Mouse (Mus musculus) stomach, embryonic 16.5 days (tissue): ENCODE results near the gene BC029722. TPM values are rescaled to one million over a fixed set of nuclear protein-coding genes. Genes with fewer than 3 reads are reported as not detected.

Source experiments
- ATAC-seq: fragments of 200-750 bp; cut with Nextera tagmentation; 2 replicates; pipeline ENCODE4 v1.8.0; 2017; ENCODE audit warnings: moderate number of reproducible peaks, moderate TSS enrichment; ENCODE audit not compliant: insufficient read depth, low FRiP score
- H3K27ac ChIP-seq: fragments of 300-500 bp; sonication (generic); 2 replicates; pipeline ENCODE4 v1.5.1; 2014; ENCODE audit warnings: low read length
- H3K27me3 ChIP-seq: fragments of 300-500 bp; sonication (generic); 2 replicates; pipeline ENCODE4 v1.6.1; 2014; ENCODE audit warnings: low read length, control low read depth, mixed read lengths; ENCODE audit not compliant: control insufficient read depth, insufficient read depth
- H3K36me3 ChIP-seq: fragments of 300-500 bp; sonication (generic); 2 replicates; pipeline ENCODE4 v1.6.1; 2014; ENCODE audit warnings: low read length; ENCODE audit not compliant: control insufficient read depth, insufficient read depth
- H3K4me1 ChIP-seq: fragments of 300-500 bp; sonication (generic); 2 replicates; pipeline ENCODE4 v1.6.1; 2014; ENCODE audit warnings: low read length, control low read depth, mixed read lengths; ENCODE audit not compliant: control insufficient read depth, insufficient read depth
- H3K4me2 ChIP-seq: fragments of 300-500 bp; sonication (generic); 2 replicates; pipeline ENCODE4 v1.6.1; 2014; ENCODE audit warnings: low read depth, low read length, mixed read lengths
- H3K4me3 ChIP-seq: fragments of 300-500 bp; sonication (generic); replicated peaks from 2 replicates; pipeline ENCODE4 v1.5.1; 2014; ENCODE audit warnings: mild to moderate bottlenecking, low read length
- H3K9ac ChIP-seq: fragments of 300-500 bp; sonication (generic); 2 replicates; pipeline ENCODE4 v1.6.1; 2014; ENCODE audit warnings: low read length
- H3K9me3 ChIP-seq: fragments of 300-500 bp; sonication (generic); replicated peaks from 2 replicates; pipeline ENCODE4 v1.6.1; 2016; ENCODE audit warnings: low read length, control low read depth; ENCODE audit not compliant: control insufficient read depth
- WGBS: fragments of 180-500 bp; shearing (Covaris S2); extraction: QIAGEN DNeasy Blood & Tissue Kit; methylation state at CpG from one replicate; pipeline ENCODE4 v1.1.7; 2014; 5-methylcytosine and 5-hydroxymethylcytosine counted together
- polyA plus RNA-seq: library from polyadenylated mRNA; unstranded; fragments of >200 nt; fragmentation: Nextera tagmentation; extraction: Ambion mirVana; gene quantifications from 2 replicates; pipeline ENCODE4 v1.2.1, GENCODE M21; 2015

Gene BC029722
- polyA plus RNA-seq, 1 experiment from 2014 or later = 25.7 TPM

GRCm38 (mm10) chr2:155825904-155826629 lies 6.8 kb upstream of the BC029722 start:
- H3K36me3 ChIP-seq = peaks cover 12% of the 10 kb centered on the region; the same call in 1 of the 2 replicates
- peak overlapping the region; percentile 97 for H3K27ac ChIP-seq
- peak overlapping the region; percentile 94 for H3K9ac ChIP-seq
- no peaks in the 10 kb centered on the region for H3K9me3 ChIP-seq
- peaks cover 9% of the 10 kb centered on the region; the same call in 1 of the 2 replicates for H3K4me1 ChIP-seq
- WGBS = under 1% methylated on average over 51 of the region's 52 CpGs
- peak overlapping the region; percentile 97 for H3K4me3 ChIP-seq
- no peak for ATAC-seq
- H3K27me3 ChIP-seq = no peaks in the 10 kb centered on the region
- peak overlapping the region; percentile 74 for H3K4me2 ChIP-seq

GRCm38 (mm10) chr2:155823722-155824121 lies 4.5 kb upstream of the BC029722 start:
- 98% methylated on average over 8 of the region's 8 CpGs for WGBS

GRCm38 (mm10) chr2:155820779-155821178 lies 1.6 kb upstream of the BC029722 start:
- H3K4me1 ChIP-seq = peaks cover 21% of the 10 kb centered on the region
- H3K4me2 ChIP-seq = no peak overlapping the region
- H3K4me3 ChIP-seq = no peak overlapping the region
- H3K36me3 ChIP-seq = peaks cover 12% of the 10 kb centered on the region; the same call in 1 of the 2 replicates
- H3K27ac ChIP-seq = peak overlapping the region; percentile 94
- no peaks in the 10 kb centered on the region for H3K27me3 ChIP-seq
- H3K9ac ChIP-seq = no peak overlapping the region
- no peaks in the 10 kb centered on the region for H3K9me3 ChIP-seq
- WGBS = 82% methylated on average over 5 of the region's 5 CpGs
- ATAC-seq = no peak

More at GRCm38 (mm10) chr2:155823722-155824121, 4.5 kb upstream of the BC029722 start:
- no peak for ATAC-seq
- H3K4me1 ChIP-seq = peaks cover 16% of the 10 kb centered on the region
- H3K9ac ChIP-seq = no peak overlapping the region
- no peak overlapping the region for H3K4me3 ChIP-seq
- no peaks in the 10 kb centered on the region for H3K9me3 ChIP-seq
- peaks cover 12% of the 10 kb centered on the region; the same call in 1 of the 2 replicates for H3K36me3 ChIP-seq
- no peaks in the 10 kb centered on the region for H3K27me3 ChIP-seq
- no peak overlapping the region for H3K27ac ChIP-seq
- H3K4me2 ChIP-seq = no peak overlapping the region

DNA sequence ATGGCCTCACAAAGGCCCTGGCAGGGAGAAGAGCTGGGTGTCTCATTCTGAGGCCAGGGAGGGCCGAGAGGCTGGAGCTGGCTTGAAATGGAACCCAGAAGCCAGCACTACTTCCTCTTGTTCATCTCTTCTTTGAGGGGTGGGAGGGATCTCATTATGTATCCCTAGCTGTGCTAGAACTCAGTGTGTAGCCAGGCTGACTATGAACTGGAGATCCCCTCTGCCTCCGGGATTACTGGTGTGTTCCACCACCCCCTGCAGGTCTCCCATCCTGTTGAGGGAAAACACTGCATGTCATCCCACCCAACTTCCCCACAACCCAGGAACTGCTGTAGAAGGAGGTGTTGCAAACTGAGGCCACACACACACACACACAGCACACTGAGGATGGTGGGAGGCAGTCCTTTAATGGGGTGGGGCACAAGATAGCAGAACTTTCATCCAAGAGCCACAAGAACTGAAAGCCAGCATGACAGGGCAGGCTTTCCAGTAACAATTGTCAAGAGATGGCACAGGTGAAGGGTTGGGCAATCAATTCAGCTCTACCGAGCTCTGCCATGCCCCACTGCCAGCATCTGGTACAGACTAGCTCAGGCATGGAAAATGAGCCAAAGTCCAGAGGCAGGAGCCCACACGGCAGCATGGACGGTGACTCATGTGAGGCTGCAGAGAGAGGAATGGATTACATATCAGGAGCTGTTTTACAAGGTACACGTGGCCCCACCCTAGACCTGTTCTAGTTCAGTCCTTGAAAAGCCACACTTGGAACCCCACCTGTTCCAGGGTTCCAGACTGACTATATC lies 424 bp upstream of the BC029722 start:
- no peaks in the 10 kb centered on the region for H3K9me3 ChIP-seq
- peak overlapping the region; percentile 33; the same call in 1 of the 2 replicates for H3K4me2 ChIP-seq
- ATAC-seq = peak; percentile 59
- H3K27ac ChIP-seq = peak overlapping the region; percentile 94
- peaks cover 17% of the 10 kb centered on the region for H3K4me1 ChIP-seq
- peak overlapping the region; percentile 84 for H3K4me3 ChIP-seq
- H3K36me3 ChIP-seq = peaks cover 12% of the 10 kb centered on the region; the same call in 1 of the 2 replicates
- 52% methylated on average over 6 of the region's 6 CpGs for WGBS
- H3K9ac ChIP-seq = peak overlapping the region; percentile 91
- no peaks in the 10 kb centered on the region for H3K27me3 ChIP-seq

GRCm38 (mm10) chr2:155818596-155819391 lies 432 bp downstream of the BC029722 start:
- no peaks in the 10 kb centered on the region for H3K9me3 ChIP-seq
- H3K27ac ChIP-seq = peak overlapping the region; percentile 94
- H3K4me2 ChIP-seq = peak overlapping the region; percentile 89
- H3K9ac ChIP-seq = peak overlapping the region; percentile 91
- peaks cover 17% of the 10 kb centered on the region for H3K4me1 ChIP-seq
- H3K4me3 ChIP-seq = peak overlapping the region; percentile 84
- peaks cover 12% of the 10 kb centered on the region; the same call in 1 of the 2 replicates for H3K36me3 ChIP-seq
- peak; percentile 95 for ATAC-seq
- WGBS = under 1% methylated on average over 37 of the region's 37 CpGs
- H3K27me3 ChIP-seq = no peaks in the 10 kb centered on the region

DNA sequence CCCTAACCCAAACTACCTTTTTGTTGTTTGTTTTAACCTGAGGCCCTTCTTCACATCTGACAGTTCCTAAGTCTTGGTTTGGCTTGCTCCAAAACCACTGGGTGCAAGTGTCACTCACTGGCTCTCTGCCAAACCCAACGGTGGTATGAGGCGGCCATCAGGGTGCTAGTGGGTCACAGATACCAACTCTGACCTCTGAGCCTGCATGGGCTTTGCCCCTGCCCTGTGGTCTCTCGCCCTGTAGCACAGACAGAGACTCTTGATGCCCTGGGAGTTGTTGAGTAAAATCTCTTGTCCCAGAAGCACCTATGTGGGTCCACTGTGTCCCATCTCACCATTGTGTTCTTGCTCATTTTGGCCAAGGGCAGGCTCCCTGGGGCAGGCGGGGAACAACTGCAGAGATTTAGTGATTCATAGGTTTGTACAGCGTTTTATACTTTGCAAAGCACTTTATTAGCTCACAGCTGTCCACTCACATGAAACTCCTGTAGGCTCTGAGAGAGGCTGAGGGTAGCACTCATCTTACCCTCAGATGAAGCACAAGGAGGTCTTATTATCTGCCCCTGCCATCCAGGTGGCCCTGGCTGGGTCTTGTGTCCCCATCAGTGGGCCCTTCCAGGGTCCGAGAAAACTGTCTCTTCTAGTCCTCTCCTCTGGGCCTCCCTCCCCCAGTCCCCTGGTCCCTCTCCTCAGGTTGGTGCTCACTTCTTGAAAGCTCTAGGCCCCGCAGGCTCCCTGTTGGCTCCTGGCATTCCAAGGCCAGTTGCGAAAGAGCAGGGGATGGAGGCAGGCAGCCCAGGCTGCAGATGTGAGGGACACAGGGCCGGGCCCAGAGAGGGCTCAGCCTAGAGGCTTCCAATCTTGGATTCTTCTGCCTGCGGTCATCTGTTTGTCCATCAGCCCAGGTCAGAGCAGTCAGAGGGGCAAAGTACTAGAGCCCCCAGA lies 1.7 kb downstream of the BC029722 start:
- peak overlapping the region; percentile 91; the same call in 1 of the 2 replicates for H3K9ac ChIP-seq
- WGBS = 79% methylated on average over 10 of the region's 10 CpGs

DNA sequence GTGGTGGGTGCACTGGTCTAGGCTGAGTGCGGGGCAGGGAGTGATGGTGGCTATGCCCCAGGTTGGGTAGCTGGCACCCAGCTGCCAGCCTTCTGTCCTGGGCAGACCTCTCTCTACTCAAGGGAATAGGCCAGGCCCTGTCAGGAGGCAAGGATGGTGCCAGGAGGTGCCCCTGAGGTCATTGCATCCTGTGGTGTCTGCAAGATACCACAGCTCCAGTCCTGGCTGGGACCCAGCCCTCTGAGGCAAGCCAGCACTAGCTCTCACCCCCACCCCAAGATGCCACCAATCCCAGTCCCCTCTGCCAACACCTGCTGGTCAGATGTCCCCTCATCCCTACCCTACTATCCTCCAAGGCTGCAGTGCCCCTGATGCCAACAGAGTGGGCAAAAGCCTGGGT lies 3.0 kb downstream of the BC029722 start:
- Histone ChIP-seq H3K27ac (no peak overlapping the region), H3K4me1 (peaks cover 17% of the 10 kb centered on the region), H3K9me3 (no peaks in the 10 kb centered on the region), H3K36me3 (no peaks in the 10 kb centered on the region), H3K4me3 (no peak overlapping the region), H3K9ac (no peak overlapping the region), H3K4me2 (no peak overlapping the region), H3K27me3 (no peaks in the 10 kb centered on the region)
- WGBS = 100% methylated on average over 1 of the region's 1 CpGs
- ATAC-seq = no peak

More for the DNA sequence above, 1.7 kb downstream of the BC029722 start:
- H3K4me2 ChIP-seq = peak overlapping the region; percentile 89
- H3K4me3 ChIP-seq = no peak overlapping the region; the same call in 1 of the 2 replicates
- H3K9me3 ChIP-seq = no peaks in the 10 kb centered on the region
- H3K4me1 ChIP-seq = peaks cover 17% of the 10 kb centered on the region
- no peaks in the 10 kb centered on the region for H3K27me3 ChIP-seq
- H3K27ac ChIP-seq = no peak overlapping the region
- peaks cover 3% of the 10 kb centered on the region; the same call in 1 of the 2 replicates for H3K36me3 ChIP-seq
- ATAC-seq = no peak

- Histone ChIP-seq H3K4me3 (no peak overlapping the region), H3K4me1 (peaks cover 16% of the 10 kb centered on the region), H3K4me2 (no peak overlapping the region), H3K27ac (no peak overlapping the region), H3K27me3 (no peaks in the 10 kb centered on the region), H3K9me3 (no peaks in the 10 kb centered on the region), H3K9ac (no peak overlapping the region), H3K36me3 (no peaks in the 10 kb centered on the region)
- ATAC-seq = no peak
- WGBS = 26% methylated on average over 5 of the region's 5 CpGs
Measured at GRCm38 (mm10) chr2:155814829-155815228, 4.4 kb downstream of the BC029722 start.
